Mouse (Mus musculus) liver, postnatal 0 days (tissue): Measurements from ENCODE around the gene Map3k6.

ENCODE experiments used
- CTCF ChIP-seq: sonication (generic); IDR thresholded peaks from 2 replicates; pipeline ENCODE4 v1.5.1; 2016; ENCODE audit warnings: antibody characterized with exemption, low read depth
- EP300 ChIP-seq: IDR thresholded peaks from 2 replicates; pipeline ENCODE4 v1.6.1; 2016; ENCODE audit warnings: antibody characterized with exemption, low read depth, mild to moderate bottlenecking

GRCm38 (mm10) chr4:133277104-133278026 is 36.7 kb downstream of the Map3k6 start, which contains the start of gene Tmem222:
- TF ChIP-seq CTCF (no peak), EP300 (peak; percentile 74)
